Mouse (Mus musculus) embryo, embryonic 11.5 days (tissue): ENCODE measurements around the gene Ddrgk1.

Experiments
- DNase-seq: peaks from one replicate; pipeline ENCODE4 v3.0.0-alpha.2; 2012; ENCODE audit warnings: low read depth, low spot score

Gene Ddrgk1

GRCm38 (mm10) chr2:130664102-130664701, at the start of gene Ddrgk1:
Ddrgk1 (minus strand) TSS chr2:130664659.
- DNase-seq: peak; percentile 92

GRCm38 (mm10) chr2:130707057-130707456, 42.6 kb upstream of the Ddrgk1 start:
- DNase-seq: no peak

- DNase-seq: no peak
Measured at GRCm38 (mm10) chr2:130706602-130707001, 42.1 kb upstream of the Ddrgk1 start.

- no peak for DNase-seq
Measured at GRCm38 (mm10) chr2:130705178-130705577, 40.7 kb upstream of the Ddrgk1 start.

- DNase-seq: no peak
Measured at GRCm38 (mm10) chr2:130704040-130705001, 39.9 kb upstream of the Ddrgk1 start.

- DNase-seq: no peak
Measured at GRCm38 (mm10) chr2:130697821-130698266, 33.4 kb upstream of the Ddrgk1 start.

- peak; percentile 31 for DNase-seq
Measured at GRCm38 (mm10) chr2:130697153-130697810, 32.8 kb upstream of the Ddrgk1 start, which contains the start of gene Slc4a11. Slc4a11 (minus strand) TSS chr2:130697519.

GRCm38 (mm10) chr2:130696700-130697152, 32.3 kb upstream of the Ddrgk1 start:
- DNase-seq: no peak

GRCm38 (mm10) chr2:130693563-130693962, 29.1 kb upstream of the Ddrgk1 start:
- DNase-seq: no peak

GRCm38 (mm10) chr2:130689011-130689410, 24.6 kb upstream of the Ddrgk1 start:
- no peak for DNase-seq

GRCm38 (mm10) chr2:130685426-130685825, 21.0 kb upstream of the Ddrgk1 start:
- DNase-seq: no peak

GRCm38 (mm10) chr2:130681531-130681930, 17.1 kb upstream of the Ddrgk1 start:
- DNase-seq: no peak

- no peak for DNase-seq
Measured at GRCm38 (mm10) chr2:130679899-130680298, 15.4 kb upstream of the Ddrgk1 start.

- DNase-seq: no peak
Measured at GRCm38 (mm10) chr2:130679154-130679553, 14.7 kb upstream of the Ddrgk1 start.

- no peak for DNase-seq
Measured at GRCm38 (mm10) chr2:130677211-130677610, 12.8 kb upstream of the Ddrgk1 start.

- peak; percentile 76 for DNase-seq
Measured at GRCm38 (mm10) chr2:130667559-130667958, 3.1 kb upstream of the Ddrgk1 start, which contains the start of gene Itpa. Itpa (plus strand) TSS chr2:130667610.

GRCm38 (mm10) chr2:130663342-130663741, 1.1 kb downstream of the Ddrgk1 start:
- no peak for DNase-seq

- no peak for DNase-seq
Measured at GRCm38 (mm10) chr2:130658530-130658929, 5.9 kb downstream of the Ddrgk1 start.

GRCm38 (mm10) chr2:130657541-130657940, 6.9 kb downstream of the Ddrgk1 start:
- no peak for DNase-seq

GRCm38 (mm10) chr2:130656536-130656935, 7.9 kb downstream of the Ddrgk1 start:
- no peak for DNase-seq

- no peak for DNase-seq
Measured at GRCm38 (mm10) chr2:130655660-130656339, 8.7 kb downstream of the Ddrgk1 start.
